Mouse (Mus musculus): ENCODE results near the gene Cyp26a1. TPM values are rescaled to one million over a fixed set of nuclear protein-coding genes. Genes with fewer than 3 reads are reported as not detected.

The Cyp26a1 gene
- polyA plus RNA-seq, 1 experiment: 1.8 TPM

GRCm38 (mm10) chr19:37716524-37717175 lies 19.1 kb downstream of the Cyp26a1 start:
- H3K4me3 ChIP-seq (ENCODE audit: control insufficient read depth, low read depth, low read length): no peak overlapping the region
- no peaks in the 10 kb centered on the region for H3K27me3 ChIP-seq (ENCODE audit: control insufficient read depth, insufficient read depth, low read length)
- TF ChIP-seq CTCF (IDR thresholded peaks at IDR 0.05; ENCODE audit: control insufficient read depth, insufficient read depth, insufficient replicate concordance, low read depth, low read length) (no peak), POLR2A (IDR thresholded peaks at IDR 0.05; ENCODE audit: control insufficient read depth, low read depth, low read length) (0 out of 2 replicates have a peak, but pooled peaks have one; percentile 11)
- no peaks in the 10 kb centered on the region for H3K36me3 ChIP-seq (ENCODE audit: control insufficient read depth, insufficient read depth, low read length)
- no peaks in the 10 kb centered on the region for H3K4me1 ChIP-seq (ENCODE audit: control insufficient read depth, insufficient read depth, low read length)
- H3K27ac ChIP-seq (ENCODE audit: control insufficient read depth, insufficient read depth, low read depth, low read length): no peak overlapping the region

- no peak overlapping the region for H3K4me3 ChIP-seq (ENCODE audit: control insufficient read depth, low read depth, low read length)
- no peaks in the 10 kb centered on the region for H3K27me3 ChIP-seq (ENCODE audit: control insufficient read depth, insufficient read depth, low read length)
- H3K36me3 ChIP-seq (ENCODE audit: control insufficient read depth, insufficient read depth, low read length): no peaks in the 10 kb centered on the region
- no peak overlapping the region for H3K27ac ChIP-seq (ENCODE audit: control insufficient read depth, insufficient read depth, low read depth, low read length)
- no peaks in the 10 kb centered on the region for H3K4me1 ChIP-seq (ENCODE audit: control insufficient read depth, insufficient read depth, low read length)
- TF ChIP-seq POLR2A (IDR thresholded peaks at IDR 0.05; ENCODE audit: control insufficient read depth, low read depth, low read length) (no peak), CTCF (IDR thresholded peaks at IDR 0.05; ENCODE audit: control insufficient read depth, insufficient read depth, insufficient replicate concordance, low read depth, low read length) (no peak)
Observed at GRCm38 (mm10) chr19:37719166-37719565, 21.6 kb downstream of the Cyp26a1 start.

- Histone ChIP-seq H3K27me3 (ENCODE audit: control insufficient read depth, insufficient read depth, low read length) (no peaks in the 10 kb centered on the region), H3K36me3 (ENCODE audit: control insufficient read depth, insufficient read depth, low read length) (no peaks in the 10 kb centered on the region), H3K4me3 (ENCODE audit: control insufficient read depth, low read depth, low read length) (no peak overlapping the region), H3K4me1 (ENCODE audit: control insufficient read depth, insufficient read depth, low read length) (no peaks in the 10 kb centered on the region), H3K27ac (ENCODE audit: control insufficient read depth, insufficient read depth, low read depth, low read length) (no peak overlapping the region)
- TF ChIP-seq POLR2A (IDR thresholded peaks at IDR 0.05; ENCODE audit: control insufficient read depth, low read depth, low read length): no peak
- no peak for TF ChIP-seq CTCF (IDR thresholded peaks at IDR 0.05; ENCODE audit: control insufficient read depth, insufficient read depth, insufficient replicate concordance, low read depth, low read length)
Observed at GRCm38 (mm10) chr19:37724591-37724990, 27.0 kb downstream of the Cyp26a1 start.

GRCm38 (mm10) chr19:37726585-37726984 lies 29.0 kb downstream of the Cyp26a1 start:
- Histone ChIP-seq H3K4me1 (ENCODE audit: control insufficient read depth, insufficient read depth, low read length) (no peaks in the 10 kb centered on the region), H3K27ac (ENCODE audit: control insufficient read depth, insufficient read depth, low read depth, low read length) (no peak overlapping the region), H3K4me3 (ENCODE audit: control insufficient read depth, low read depth, low read length) (no peak overlapping the region), H3K36me3 (ENCODE audit: control insufficient read depth, insufficient read depth, low read length) (no peaks in the 10 kb centered on the region), H3K27me3 (ENCODE audit: control insufficient read depth, insufficient read depth, low read length) (no peaks in the 10 kb centered on the region)
- TF ChIP-seq POLR2A (IDR thresholded peaks at IDR 0.05; ENCODE audit: control insufficient read depth, low read depth, low read length) (no peak), CTCF (IDR thresholded peaks at IDR 0.05; ENCODE audit: control insufficient read depth, insufficient read depth, insufficient replicate concordance, low read depth, low read length) (no peak)

- H3K27me3 ChIP-seq (ENCODE audit: control insufficient read depth, insufficient read depth, low read length): no peaks in the 10 kb centered on the region
- H3K4me1 ChIP-seq (ENCODE audit: control insufficient read depth, insufficient read depth, low read length): no peaks in the 10 kb centered on the region
- no peak overlapping the region for H3K27ac ChIP-seq (ENCODE audit: control insufficient read depth, insufficient read depth, low read depth, low read length)
- TF ChIP-seq POLR2A (IDR thresholded peaks at IDR 0.05; ENCODE audit: control insufficient read depth, low read depth, low read length): no peak
- TF ChIP-seq CTCF (IDR thresholded peaks at IDR 0.05; ENCODE audit: control insufficient read depth, insufficient read depth, insufficient replicate concordance, low read depth, low read length): no peak
- H3K36me3 ChIP-seq (ENCODE audit: control insufficient read depth, insufficient read depth, low read length): no peaks in the 10 kb centered on the region
- no peak overlapping the region for H3K4me3 ChIP-seq (ENCODE audit: control insufficient read depth, low read depth, low read length)
Observed at GRCm38 (mm10) chr19:37727366-37727765, 29.8 kb downstream of the Cyp26a1 start.

- no peaks in the 10 kb centered on the region for H3K4me1 ChIP-seq (ENCODE audit: control insufficient read depth, insufficient read depth, low read length)
- no peak for TF ChIP-seq CTCF (IDR thresholded peaks at IDR 0.05; ENCODE audit: control insufficient read depth, insufficient read depth, insufficient replicate concordance, low read depth, low read length)
- no peaks in the 10 kb centered on the region for H3K36me3 ChIP-seq (ENCODE audit: control insufficient read depth, insufficient read depth, low read length)
- no peak overlapping the region for H3K27ac ChIP-seq (ENCODE audit: control insufficient read depth, insufficient read depth, low read depth, low read length)
- H3K4me3 ChIP-seq (ENCODE audit: control insufficient read depth, low read depth, low read length): no peak overlapping the region
- H3K27me3 ChIP-seq (ENCODE audit: control insufficient read depth, insufficient read depth, low read length): no peaks in the 10 kb centered on the region
Observed at GRCm38 (mm10) chr19:37735426-37735825, 37.8 kb downstream of the Cyp26a1 start.

- no peak overlapping the region for H3K4me3 ChIP-seq (ENCODE audit: control insufficient read depth, low read depth, low read length)
- no peak overlapping the region for H3K27ac ChIP-seq (ENCODE audit: control insufficient read depth, insufficient read depth, low read depth, low read length)
- no peak for TF ChIP-seq CTCF (IDR thresholded peaks at IDR 0.05; ENCODE audit: control insufficient read depth, insufficient read depth, insufficient replicate concordance, low read depth, low read length)
- no peak for TF ChIP-seq POLR2A (IDR thresholded peaks at IDR 0.05; ENCODE audit: control insufficient read depth, low read depth, low read length)
Observed at GRCm38 (mm10) chr19:37738575-37738974, 41.0 kb downstream of the Cyp26a1 start.

More at GRCm38 (mm10) chr19:37738575-37738974, 41.0 kb downstream of the Cyp26a1 start:
- Histone ChIP-seq H3K36me3 (ENCODE audit: control insufficient read depth, insufficient read depth, low read length) (no peaks in the 10 kb centered on the region), H3K27me3 (ENCODE audit: control insufficient read depth, insufficient read depth, low read length) (no peaks in the 10 kb centered on the region), H3K4me1 (ENCODE audit: control insufficient read depth, insufficient read depth, low read length) (no peaks in the 10 kb centered on the region)
